Mouse (Mus musculus): ENCODE measurements at regions not wholly inside any gene's neighbourhood (a gene's known extent, or its start where the extent isn't known, plus 50 kb on each side); places are given as distances from the start of the nearest gene placed in this dataset.

DNA sequence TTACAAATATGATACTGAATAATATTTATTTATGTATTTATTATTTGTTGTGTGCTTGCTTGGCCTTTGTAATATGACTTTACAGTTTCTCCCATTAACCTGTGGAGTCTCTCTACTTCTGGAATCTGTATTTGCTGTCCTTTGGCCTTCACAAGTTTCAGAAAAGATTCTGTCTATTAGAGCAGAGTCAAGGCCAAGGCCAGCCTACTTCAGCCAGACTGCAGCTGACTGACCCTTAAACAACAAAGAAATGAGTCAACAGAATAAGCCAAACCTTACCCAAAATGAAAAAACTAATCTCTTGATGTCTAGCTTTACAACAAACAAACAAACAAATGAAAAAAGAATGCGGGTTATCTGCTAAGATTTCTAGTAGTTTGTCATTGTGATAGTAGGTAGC is 532.7 kb upstream of the Btbd3 start:
- in situ Hi-C loops (cut with MboI, MseI): no loop called here

GRCm38 (mm10) chr2:137721767-137722424 is 534.5 kb upstream of the Btbd3 start:
- in situ Hi-C loops (cut with MboI, MseI): no loop called here

- in situ Hi-C loops (cut with MboI, MseI): loop anchor here in 1 of 2 experiments (10.0 kb wide), 1 partner anchor 1569 kb away; no protein-coding TSS in a partner anchor
Observed at GRCm38 (mm10) chr2:137715891-137716290, 540.5 kb upstream of the Btbd3 start.

- in situ Hi-C loops (cut with MboI, MseI): no loop called here
Observed at GRCm38 (mm10) chr2:137706528-137706988, 549.8 kb upstream of the Btbd3 start.

GRCm38 (mm10) chr2:137705724-137706422 is 550.5 kb upstream of the Btbd3 start:
- in situ Hi-C loops (cut with MboI, MseI): no loop called here

GRCm38 (mm10) chr2:137704948-137705723 is 551.2 kb upstream of the Btbd3 start:
- in situ Hi-C loops (cut with MboI, MseI): no loop called here

DNA sequence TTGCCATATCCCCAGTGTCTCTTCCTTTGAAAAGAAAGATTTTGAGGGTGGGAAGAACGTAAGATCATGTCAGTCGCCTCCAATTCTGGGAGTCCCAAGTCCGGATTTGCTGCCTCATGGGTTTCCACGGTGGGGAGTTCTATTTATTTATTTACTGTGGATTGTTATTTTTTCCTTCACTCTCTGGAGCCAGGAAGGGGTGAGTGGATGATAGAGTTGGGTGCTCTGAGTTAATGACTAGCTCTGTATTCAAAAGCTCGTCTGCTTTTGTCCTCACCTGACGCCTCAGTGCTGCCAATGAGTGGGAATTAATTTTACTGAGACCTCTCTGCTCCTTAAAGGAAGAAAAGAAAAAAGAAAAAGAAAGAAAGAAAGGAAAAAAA is 551.8 kb upstream of the Btbd3 start:
- in situ Hi-C loops (cut with MboI, MseI): no loop called here

GRCm38 (mm10) chr2:137704051-137704450 is 552.3 kb upstream of the Btbd3 start:
- in situ Hi-C loops (cut with MboI, MseI): no loop called here

DNA sequence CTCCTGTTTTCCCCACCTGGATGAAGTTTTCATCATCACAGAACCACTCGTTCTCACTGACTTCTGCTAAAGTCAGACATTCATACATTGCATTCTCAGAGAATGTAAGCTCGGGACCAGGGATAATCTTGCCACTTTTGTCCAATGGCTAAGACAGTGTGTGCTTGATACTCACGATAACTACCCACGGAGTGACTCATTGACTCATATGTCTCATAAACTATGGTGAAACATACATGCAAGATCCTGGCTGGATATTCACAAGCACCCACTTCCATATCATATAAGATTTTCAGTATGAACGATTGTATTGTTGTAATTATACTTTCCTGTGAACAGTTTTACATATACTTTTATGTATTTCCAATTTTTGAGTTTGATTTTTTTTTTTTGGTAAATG is 560.5 kb upstream of the Btbd3 start:
- in situ Hi-C loops (cut with MboI, MseI): no loop called here

DNA sequence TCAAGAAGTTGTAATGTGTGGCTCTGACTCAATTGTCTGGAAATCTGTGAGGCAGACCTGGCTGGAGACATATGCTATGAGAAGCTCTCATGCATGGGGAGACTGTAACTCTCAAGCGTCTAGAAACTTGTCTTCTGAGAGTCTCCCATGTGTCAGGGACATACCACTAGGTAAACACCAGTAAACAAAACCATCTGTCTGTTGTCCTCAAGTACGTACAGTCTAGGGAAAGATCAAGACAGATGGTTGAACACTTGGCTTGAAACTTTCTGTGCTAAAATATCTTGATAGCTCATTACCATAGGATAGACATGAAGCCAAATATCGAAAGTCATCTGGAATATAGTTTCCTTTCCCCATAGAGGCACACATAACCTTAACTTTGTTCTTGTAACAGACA is 562.3 kb upstream of the Btbd3 start:
- in situ Hi-C loops (cut with MboI, MseI): no loop called here

- in situ Hi-C loops (cut with MboI, MseI): no loop called here
Observed at GRCm38 (mm10) chr2:137687208-137687607, 569.2 kb upstream of the Btbd3 start.

DNA sequence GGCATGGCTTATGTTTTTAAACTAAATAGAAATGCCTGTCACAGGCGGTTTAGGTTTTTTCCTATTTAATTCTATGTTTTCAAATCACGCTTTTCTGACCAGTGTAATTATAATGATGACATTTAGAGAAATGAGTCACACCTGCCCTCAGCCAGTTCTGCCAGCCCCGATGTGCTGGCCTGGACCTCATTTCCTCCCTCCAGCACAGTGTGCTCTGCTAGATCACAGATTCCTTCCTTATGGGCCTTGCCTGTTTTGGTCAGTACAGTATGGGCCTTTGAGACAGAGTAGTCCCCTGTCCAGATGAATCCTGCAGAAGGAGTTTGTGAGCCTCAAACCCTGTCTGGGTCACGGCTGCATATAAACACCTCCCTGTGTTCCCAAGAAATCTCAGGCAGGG is 569.6 kb upstream of the Btbd3 start:
- in situ Hi-C loops (cut with MboI, MseI): no loop called here

GRCm38 (mm10) chr2:137681762-137682161 is 565.3 kb upstream of the Jag1 start:
- in situ Hi-C loops (cut with MboI, MseI): no loop called here

GRCm38 (mm10) chr2:137663171-137663570 is 546.7 kb upstream of the Jag1 start:
- in situ Hi-C loops (cut with MboI, MseI): no loop called here

GRCm38 (mm10) chr2:137662216-137662615 is 545.8 kb upstream of the Jag1 start:
- in situ Hi-C loops (cut with MboI, MseI): no loop called here

DNA sequence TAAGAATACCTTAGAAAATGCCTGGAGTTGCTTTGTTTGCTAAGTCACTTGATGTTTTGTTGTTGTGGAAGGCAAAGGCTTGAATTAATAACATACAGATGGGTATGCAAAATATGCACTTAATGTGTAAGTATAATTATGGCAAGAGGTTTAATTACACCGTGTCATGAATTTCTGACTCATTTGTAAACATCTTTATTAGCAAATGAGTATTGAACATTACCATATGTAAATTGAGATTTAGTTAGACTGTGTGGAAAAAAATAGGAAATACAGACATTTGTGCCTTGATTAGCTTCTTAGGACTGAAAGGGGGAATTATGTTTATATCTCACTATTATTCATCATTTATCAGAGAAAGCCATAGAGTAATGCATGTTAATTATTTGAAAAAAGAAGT is 544.0 kb upstream of the Jag1 start:
- in situ Hi-C loops (cut with MboI, MseI): no loop called here

- in situ Hi-C loops (cut with MboI, MseI): no loop called here
Observed at GRCm38 (mm10) chr2:137654296-137654695, 537.9 kb upstream of the Jag1 start.

DNA sequence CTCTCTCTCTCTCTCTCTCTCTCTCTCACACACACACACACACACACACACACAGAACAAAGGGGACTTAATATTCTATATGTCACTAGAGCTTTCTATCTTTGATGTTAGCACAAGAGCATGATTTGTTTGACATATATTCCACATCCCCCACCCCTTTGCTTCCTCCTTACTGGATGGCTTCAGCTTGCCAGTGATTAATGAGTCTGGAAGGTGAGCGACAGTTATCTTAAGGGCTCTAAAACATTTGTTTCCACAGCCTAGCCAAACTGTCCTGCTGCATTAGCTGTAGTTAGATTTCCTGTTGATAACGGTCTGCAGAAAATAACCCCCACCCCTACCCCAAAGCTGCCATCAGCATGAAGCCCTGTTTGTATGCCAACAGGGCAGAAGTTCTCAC is 527.7 kb upstream of the Jag1 start:
- in situ Hi-C loops (cut with MboI, MseI): no loop called here

- in situ Hi-C loops (cut with MboI, MseI): no loop called here
Observed at GRCm38 (mm10) chr2:137643269-137644055, 527.0 kb upstream of the Jag1 start.

GRCm38 (mm10) chr2:137635019-137635621 is 518.7 kb upstream of the Jag1 start:
- in situ Hi-C loops (cut with MboI, MseI): no loop called here

DNA sequence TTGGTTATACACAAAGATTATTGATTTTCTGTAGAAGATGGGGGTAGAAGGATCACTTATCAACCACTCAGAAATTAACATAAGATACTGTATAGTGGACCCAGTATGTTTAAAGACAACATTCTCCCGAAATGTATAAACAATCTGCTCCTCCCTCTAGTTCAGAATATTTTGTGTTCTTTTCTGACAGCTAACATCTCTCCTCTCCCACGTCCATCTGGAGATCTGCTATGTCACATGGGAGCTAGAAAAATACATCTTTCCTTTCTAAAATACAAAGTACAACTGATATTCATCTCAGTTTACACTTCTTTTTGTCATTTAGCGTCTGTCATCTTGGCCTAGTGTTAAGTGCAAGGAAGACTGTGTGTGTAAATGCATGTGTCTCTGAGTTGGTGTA is 500.2 kb upstream of the Jag1 start:
- in situ Hi-C loops (cut with MboI, MseI): loop anchor here in 1 of 2 experiments (10.0 kb wide), 1 partner anchor 1308 kb away; no protein-coding TSS in a partner anchor

Measured in T-helper 17 cell (primary cell).